Mouse (Mus musculus) CD4-positive helper T cell, adult 2 months (primary cell): Measurements from ENCODE around the gene Rdh8.

Experiments used
- DNase-seq: peaks from one replicate; pipeline ENCODE4 v3.0.0-alpha.2; 2012; ENCODE audit warnings: low read depth, missing footprints, low spot score

The Rdh8 gene

GRCm38 (mm10) chr9:20818236-20818635 is at the start of gene Rdh8:
Gene Rdh8 (plus strand): TSS chr9:20818503.
- DNase-seq: no peak

GRCm38 (mm10) chr9:20781286-20781685 is 37.0 kb upstream of the Rdh8 start:
- DNase-seq: no peak

GRCm38 (mm10) chr9:20785055-20785454 is 33.2 kb upstream of the Rdh8 start:
- no peak for DNase-seq

- no peak for DNase-seq
Observed at GRCm38 (mm10) chr9:20787992-20788391, 30.3 kb upstream of the Rdh8 start.

GRCm38 (mm10) chr9:20789651-20790050 is 28.7 kb upstream of the Rdh8 start:
- DNase-seq: no peak

- no peak for DNase-seq
Observed at GRCm38 (mm10) chr9:20790345-20790744, 28.0 kb upstream of the Rdh8 start.

- no peak for DNase-seq
Observed at GRCm38 (mm10) chr9:20794108-20794806, 24.0 kb upstream of the Rdh8 start.

- DNase-seq: peak; percentile 62
Observed at GRCm38 (mm10) chr9:20804266-20805158, 13.8 kb upstream of the Rdh8 start.

- no peak for DNase-seq
Observed at GRCm38 (mm10) chr9:20805159-20805495, 13.2 kb upstream of the Rdh8 start.

GRCm38 (mm10) chr9:20805706-20806105 is 12.6 kb upstream of the Rdh8 start:
- no peak for DNase-seq

- no peak for DNase-seq
Observed at GRCm38 (mm10) chr9:20810271-20810670, 8.0 kb upstream of the Rdh8 start.

GRCm38 (mm10) chr9:20810773-20811172 is 7.5 kb upstream of the Rdh8 start:
- DNase-seq: no peak

GRCm38 (mm10) chr9:20812537-20813271 is 5.6 kb upstream of the Rdh8 start:
- DNase-seq: peak; percentile 17

GRCm38 (mm10) chr9:20814521-20815272 is 3.6 kb upstream of the Rdh8 start, which contains the start of gene Col5a3:
Gene Col5a3 (minus strand): TSS chr9:20815067.
- DNase-seq: no peak

GRCm38 (mm10) chr9:20820001-20820400 is 1.7 kb downstream of the Rdh8 start:
- DNase-seq: no peak

GRCm38 (mm10) chr9:20822821-20823220 is 4.5 kb downstream of the Rdh8 start:
- no peak for DNase-seq

GRCm38 (mm10) chr9:20825781-20826180 is 7.5 kb downstream of the Rdh8 start:
- no peak for DNase-seq

GRCm38 (mm10) chr9:20828127-20828526 is 9.8 kb downstream of the Rdh8 start:
- DNase-seq: no peak

GRCm38 (mm10) chr9:20830901-20831643 is 12.8 kb downstream of the Rdh8 start:
- DNase-seq: peak; percentile 65

- no peak for DNase-seq
Observed at GRCm38 (mm10) chr9:20834881-20835280, 16.6 kb downstream of the Rdh8 start.
